Mouse (Mus musculus): Measurements from ENCODE around the gene Gm12166. TPM values are rescaled to one million over a fixed set of nuclear protein-coding genes. Genes with fewer than 3 reads are reported as not detected.

Gm12166 gene
- polyA plus RNA-seq, 1 experiment from 2014 or later = 4.5 TPM

GRCm38 (mm10) chr11:46044781-46045180 is 7.3 kb downstream of the Gm12166 start:
- no peak for ATAC-seq (ENCODE audit: borderline replicate concordance, extremely low read depth, low FRiP score, low TSS enrichment)
- 88% methylated on average over 5 of the region's 5 CpGs for WGBS
- no peak overlapping the region for H3K9ac ChIP-seq
- no peaks in the 10 kb centered on the region for H3K36me3 ChIP-seq
- H3K4me3 ChIP-seq = no peak overlapping the region
- H3K4me1 ChIP-seq = 0 out of 2 replicates have a peak, but pooled peaks cover 2% of the 10 kb centered on the region
- no peak overlapping the region for H3K4me2 ChIP-seq
- H3K9me3 ChIP-seq = no peaks in the 10 kb centered on the region
- no peak overlapping the region for H3K27ac ChIP-seq
- H3K27me3 ChIP-seq = no peaks in the 10 kb centered on the region

GRCm38 (mm10) chr11:46041607-46042267 is 10.4 kb downstream of the Gm12166 start:
- Histone ChIP-seq H3K27ac (peak overlapping the region; percentile 64), H3K4me1 (peaks cover 8% of the 10 kb centered on the region), H3K4me2 (no peak overlapping the region), H3K9me3 (no peaks in the 10 kb centered on the region), H3K27me3 (no peaks in the 10 kb centered on the region), H3K4me3 (no peak overlapping the region), H3K9ac (no peak overlapping the region), H3K36me3 (no peaks in the 10 kb centered on the region)
- ATAC-seq (ENCODE audit: borderline replicate concordance, extremely low read depth, low FRiP score, low TSS enrichment) = no peak
- 62% methylated on average over 12 of the region's 12 CpGs for WGBS

GRCm38 (mm10) chr11:46040841-46041556 is 11.1 kb downstream of the Gm12166 start:
- Histone ChIP-seq H3K36me3 (no peaks in the 10 kb centered on the region), H3K9me3 (no peaks in the 10 kb centered on the region), H3K9ac (no peak overlapping the region), H3K4me3 (no peak overlapping the region), H3K4me2 (no peak overlapping the region), H3K27ac (peak overlapping the region; percentile 64), H3K4me1 (peaks cover 8% of the 10 kb centered on the region), H3K27me3 (no peaks in the 10 kb centered on the region)
- 64% methylated on average over 9 of the region's 9 CpGs for WGBS
- no peak for ATAC-seq (ENCODE audit: borderline replicate concordance, extremely low read depth, low FRiP score, low TSS enrichment)

- 53% methylated on average over 11 of the region's 11 CpGs for WGBS
- H3K36me3 ChIP-seq = no peaks in the 10 kb centered on the region
- peaks cover 8% of the 10 kb centered on the region for H3K4me1 ChIP-seq
- H3K9ac ChIP-seq = no peak overlapping the region
- H3K4me3 ChIP-seq = no peak overlapping the region
- H3K4me2 ChIP-seq = no peak overlapping the region
- H3K27ac ChIP-seq = no peak overlapping the region
- H3K27me3 ChIP-seq = no peaks in the 10 kb centered on the region
- no peak for ATAC-seq (ENCODE audit: borderline replicate concordance, extremely low read depth, low FRiP score, low TSS enrichment)
- no peaks in the 10 kb centered on the region for H3K9me3 ChIP-seq
Observed at GRCm38 (mm10) chr11:46039335-46039734, 12.8 kb downstream of the Gm12166 start.

- Histone ChIP-seq H3K9me3 (no peaks in the 10 kb centered on the region), H3K36me3 (no peaks in the 10 kb centered on the region), H3K4me3 (no peak overlapping the region), H3K27ac (no peak overlapping the region), H3K4me1 (peaks cover 8% of the 10 kb centered on the region), H3K4me2 (no peak overlapping the region), H3K27me3 (no peaks in the 10 kb centered on the region), H3K9ac (no peak overlapping the region)
- 72% methylated on average over 15 of the region's 15 CpGs for WGBS
- ATAC-seq (ENCODE audit: borderline replicate concordance, extremely low read depth, low FRiP score, low TSS enrichment) = no peak
Observed at GRCm38 (mm10) chr11:46038901-46039300, 13.2 kb downstream of the Gm12166 start.

- H3K4me1 ChIP-seq = peaks cover 8% of the 10 kb centered on the region
- no peaks in the 10 kb centered on the region for H3K9me3 ChIP-seq
- ATAC-seq (ENCODE audit: borderline replicate concordance, extremely low read depth, low FRiP score, low TSS enrichment) = no peak
- WGBS = 90% methylated on average over 10 of the region's 10 CpGs
- H3K36me3 ChIP-seq = no peaks in the 10 kb centered on the region
- no peak overlapping the region for H3K4me3 ChIP-seq
- no peak overlapping the region for H3K4me2 ChIP-seq
- no peak overlapping the region for H3K27ac ChIP-seq
- no peak overlapping the region for H3K9ac ChIP-seq
- H3K27me3 ChIP-seq = no peaks in the 10 kb centered on the region
Observed at GRCm38 (mm10) chr11:46036374-46036773, 15.7 kb downstream of the Gm12166 start.

DNA sequence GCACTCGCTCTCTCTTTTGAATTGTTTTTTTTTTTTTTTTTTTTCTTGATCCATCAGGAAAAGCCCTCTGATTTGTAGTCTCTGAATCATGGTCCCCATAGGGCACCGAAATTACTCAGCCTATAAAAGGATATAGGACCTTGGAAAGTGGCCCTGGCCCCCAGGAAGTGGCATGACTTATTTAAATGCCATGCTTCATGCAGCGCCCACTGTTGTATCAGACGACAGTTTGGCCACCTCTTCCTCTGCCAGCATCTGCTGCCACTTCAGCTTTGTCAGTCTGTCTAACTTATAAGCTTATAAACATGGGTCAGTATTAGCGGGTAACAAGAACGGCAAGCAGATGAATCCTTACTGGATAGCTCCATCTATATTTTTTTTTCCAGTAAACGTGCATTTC is 19.2 kb downstream of the Gm12166 start:
- no peak for ATAC-seq (ENCODE audit: borderline replicate concordance, extremely low read depth, low FRiP score, low TSS enrichment)
- no peak overlapping the region for H3K27ac ChIP-seq
- H3K4me3 ChIP-seq = no peak overlapping the region
- no peaks in the 10 kb centered on the region for H3K27me3 ChIP-seq
- no peak overlapping the region for H3K4me2 ChIP-seq
- WGBS = 82% methylated on average over 7 of the region's 7 CpGs
- H3K36me3 ChIP-seq = no peaks in the 10 kb centered on the region
- H3K9ac ChIP-seq = no peak overlapping the region
- no peaks in the 10 kb centered on the region for H3K9me3 ChIP-seq
- peaks cover 6% of the 10 kb centered on the region; the same call in 1 of the 2 replicates for H3K4me1 ChIP-seq

GRCm38 (mm10) chr11:46031470-46031869 is 20.7 kb downstream of the Gm12166 start:
- Histone ChIP-seq H3K9me3 (no peaks in the 10 kb centered on the region), H3K4me3 (no peak overlapping the region), H3K27ac (no peak overlapping the region), H3K36me3 (no peaks in the 10 kb centered on the region), H3K9ac (no peak overlapping the region), H3K4me2 (no peak overlapping the region), H3K4me1 (peaks cover 6% of the 10 kb centered on the region; the same call in 1 of the 2 replicates), H3K27me3 (no peaks in the 10 kb centered on the region)
- WGBS = 50% methylated on average over 3 of the region's 3 CpGs
- no peak for ATAC-seq (ENCODE audit: borderline replicate concordance, extremely low read depth, low FRiP score, low TSS enrichment)

DNA sequence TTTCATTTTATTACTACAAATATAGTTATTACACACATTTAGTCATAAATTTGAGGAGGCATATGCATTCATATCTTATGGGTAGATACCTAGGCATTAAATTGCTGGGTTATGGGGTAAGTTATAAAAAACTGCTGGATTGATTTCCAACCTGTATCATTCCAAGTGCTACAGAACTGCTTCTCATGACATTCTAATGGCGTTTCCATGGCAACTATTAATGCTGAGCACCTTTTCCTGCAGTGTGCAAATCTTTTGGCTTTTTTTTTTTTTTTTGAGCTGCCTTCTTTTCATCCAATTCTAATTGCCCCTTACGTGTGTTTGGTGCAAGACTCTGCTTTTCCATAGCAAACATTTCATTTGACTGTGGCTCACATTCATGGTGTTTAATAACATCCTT is 22.1 kb downstream of the Gm12166 start:
- WGBS = 79% methylated on average over 2 of the region's 2 CpGs
- no peak overlapping the region for H3K4me3 ChIP-seq
- H3K36me3 ChIP-seq = no peaks in the 10 kb centered on the region
- H3K27ac ChIP-seq = no peak overlapping the region
- H3K4me1 ChIP-seq = peaks cover 13% of the 10 kb centered on the region; the same call in 1 of the 2 replicates
- no peak overlapping the region for H3K9ac ChIP-seq
- ATAC-seq (ENCODE audit: borderline replicate concordance, extremely low read depth, low FRiP score, low TSS enrichment) = no peak
- no peak overlapping the region for H3K4me2 ChIP-seq
- H3K9me3 ChIP-seq = no peaks in the 10 kb centered on the region
- no peaks in the 10 kb centered on the region for H3K27me3 ChIP-seq

GRCm38 (mm10) chr11:46029485-46029884 is 22.6 kb downstream of the Gm12166 start:
- Histone ChIP-seq H3K36me3 (no peaks in the 10 kb centered on the region), H3K27me3 (no peaks in the 10 kb centered on the region), H3K4me3 (no peak overlapping the region), H3K4me2 (no peak overlapping the region), H3K27ac (no peak overlapping the region), H3K9me3 (no peaks in the 10 kb centered on the region), H3K4me1 (peaks cover 13% of the 10 kb centered on the region; the same call in 1 of the 2 replicates), H3K9ac (no peak overlapping the region)
- no peak for ATAC-seq (ENCODE audit: borderline replicate concordance, extremely low read depth, low FRiP score, low TSS enrichment)
- 32% methylated on average over 2 of the region's 2 CpGs for WGBS

- Histone ChIP-seq H3K9ac (no peak overlapping the region), H3K9me3 (no peaks in the 10 kb centered on the region), H3K27me3 (no peaks in the 10 kb centered on the region), H3K4me1 (peaks cover 13% of the 10 kb centered on the region; the same call in 1 of the 2 replicates), H3K4me3 (no peak overlapping the region), H3K36me3 (no peaks in the 10 kb centered on the region), H3K27ac (no peak overlapping the region), H3K4me2 (no peak overlapping the region)
- no peak for ATAC-seq (ENCODE audit: borderline replicate concordance, extremely low read depth, low FRiP score, low TSS enrichment)
- WGBS = 69% methylated on average over 6 of the region's 6 CpGs
Observed at GRCm38 (mm10) chr11:46027952-46028814, 23.9 kb downstream of the Gm12166 start.
